Mouse (Mus musculus): ENCODE measurements around the gene Pum1.

DNA sequence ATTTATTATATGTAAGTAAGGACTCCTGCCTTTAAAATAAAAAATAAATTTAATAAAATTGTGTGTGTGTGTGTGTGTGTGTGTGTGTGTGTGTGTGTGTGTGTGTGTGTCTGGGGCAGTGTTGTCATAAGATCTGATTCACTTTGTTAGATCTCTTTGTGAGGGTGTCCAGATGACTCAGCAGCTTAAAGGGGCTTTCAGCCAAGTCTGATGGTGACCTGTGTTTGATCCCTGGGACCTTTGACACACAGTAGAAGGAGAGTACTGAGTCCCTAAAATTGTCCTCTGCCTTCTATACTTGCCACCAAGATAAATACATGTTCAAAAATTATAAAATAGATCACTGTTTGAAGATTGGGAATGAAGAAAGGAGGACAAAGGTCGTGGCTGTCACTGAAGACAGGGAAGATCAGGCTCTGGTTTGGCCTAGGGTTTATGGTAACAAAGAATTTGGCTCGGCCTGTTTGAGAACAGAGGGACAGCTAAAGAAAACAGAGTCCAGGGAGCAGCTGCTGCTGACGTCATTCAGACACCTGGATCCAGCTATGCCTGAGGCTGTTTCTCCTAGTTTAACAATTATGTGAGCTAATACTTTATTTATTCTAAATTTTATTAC lies 32.8 kb upstream of the Pum1 start:
- no peak for TF ChIP-seq EP300 (IDR thresholded peaks at IDR 0.05; ENCODE audit: low read depth)
- no peak for TF ChIP-seq CTCF (IDR thresholded peaks at IDR 0.05; ENCODE audit: low read depth)
